Mouse (Mus musculus): ENCODE results near the gene Alx3. TPM values are rescaled to one million over a fixed set of nuclear protein-coding genes. Genes with fewer than 3 reads are reported as not detected.
"Not testable (repeated sequence)": the region's sequence is repeated elsewhere in the genome, so short reads cannot be mapped to it uniquely, and the experiment has no call there.

Gene Alx3
- polyA plus RNA-seq, 1 experiment from 2014 or later = 8.7 TPM

- Histone ChIP-seq H3K27ac (peak within 1 kb of the TSS; percentile 97), H3K27me3 (no peaks in the 10 kb centered on the region), H3K9ac (peak within 1 kb of the TSS; percentile 97), H3K4me1 (peaks cover 26% of the 10 kb centered on the region), H3K4me3 (replicated peaks) (peak within 1 kb of the TSS; percentile 93), H3K9me3 (no peaks in the 10 kb centered on the region), H3K36me3 (replicated peaks) (peaks cover 33% of the 10 kb centered on the region), H3K4me2 (peak within 1 kb of the TSS; percentile 67)
- under 1% methylated on average over 48 of the region's 48 CpGs for WGBS
- peak; percentile 85 for ATAC-seq (ENCODE audit: low FRiP score)
Observed at GRCm38 (mm10) chr3:107630682-107631522, 36.1 kb downstream of the Alx3 start, which contains the start of gene Gm10961. Gene Gm10961, plus strand, starts transcription at chr3:107631322.

GRCm38 (mm10) chr3:107631523-107631958 is 36.7 kb downstream of the Alx3 start, which contains the start of gene Strip1:
Gene Strip1, minus strand, starts transcription at chr3:107631694.
- Histone ChIP-seq H3K9me3 (no peaks in the 10 kb centered on the region), H3K27ac (peak within 1 kb of the TSS; percentile 97), H3K4me3 (replicated peaks) (peak within 1 kb of the TSS; percentile 93), H3K27me3 (no peaks in the 10 kb centered on the region), H3K4me1 (peaks cover 26% of the 10 kb centered on the region), H3K4me2 (peak within 1 kb of the TSS; percentile 67), H3K36me3 (replicated peaks) (peaks cover 26% of the 10 kb centered on the region), H3K9ac (peak within 1 kb of the TSS; percentile 97)
- peak; percentile 98 for ATAC-seq (ENCODE audit: low FRiP score)
- WGBS = under 1% methylated on average over 35 of the region's 35 CpGs

- WGBS = 89% methylated on average over 4 of the region's 4 CpGs
- Histone ChIP-seq H3K36me3 (replicated peaks) (peaks cover 14% of the 10 kb centered on the region), H3K4me1 (peaks cover 26% of the 10 kb centered on the region), H3K4me3 (replicated peaks) (no peak overlapping the region), H3K9ac (no peak overlapping the region), H3K27me3 (no peaks in the 10 kb centered on the region), H3K4me2 (no peak overlapping the region), H3K27ac (no peak overlapping the region), H3K9me3 (no peaks in the 10 kb centered on the region)
- ATAC-seq (ENCODE audit: low FRiP score) = no peak
Observed at GRCm38 (mm10) chr3:107632786-107633185, 38.0 kb downstream of the Alx3 start.

- H3K27ac ChIP-seq = no peak overlapping the region
- 95% methylated on average over 9 of the region's 9 CpGs for WGBS
- no peak overlapping the region for H3K9ac ChIP-seq
Observed at GRCm38 (mm10) chr3:107633906-107634305, 39.1 kb downstream of the Alx3 start.

GRCm38 (mm10) chr3:107635836-107636235 is 41.0 kb downstream of the Alx3 start:
- H3K9ac ChIP-seq = no peak overlapping the region
- H3K36me3 ChIP-seq (replicated peaks) = no peaks in the 10 kb centered on the region
- no peak overlapping the region for H3K4me3 ChIP-seq (replicated peaks)
- no peaks in the 10 kb centered on the region for H3K9me3 ChIP-seq
- H3K27me3 ChIP-seq = no peaks in the 10 kb centered on the region
- H3K27ac ChIP-seq = no peak overlapping the region
- ATAC-seq (ENCODE audit: low FRiP score) = no peak
- peaks cover 5% of the 10 kb centered on the region; the same call in 1 of the 2 replicates for H3K4me1 ChIP-seq
- no peak overlapping the region for H3K4me2 ChIP-seq
- 63% methylated on average over 8 of the region's 8 CpGs for WGBS

More at GRCm38 (mm10) chr3:107633906-107634305, 39.1 kb downstream of the Alx3 start:
- no peak overlapping the region for H3K4me2 ChIP-seq
- H3K4me3 ChIP-seq (replicated peaks) = no peak overlapping the region
- H3K4me1 ChIP-seq = peaks cover 22% of the 10 kb centered on the region
- no peak for ATAC-seq (ENCODE audit: low FRiP score)
- H3K27me3 ChIP-seq = no peaks in the 10 kb centered on the region
- peaks cover 7% of the 10 kb centered on the region; the same call in 1 of the 2 replicates for H3K36me3 ChIP-seq (replicated peaks)
- no peaks in the 10 kb centered on the region for H3K9me3 ChIP-seq

GRCm38 (mm10) chr3:107636236-107636635 is 41.4 kb downstream of the Alx3 start:
- Histone ChIP-seq H3K27me3 (no peaks in the 10 kb centered on the region), H3K4me3 (replicated peaks) (no peak overlapping the region), H3K4me1 (peaks cover 5% of the 10 kb centered on the region; the same call in 1 of the 2 replicates), H3K9ac (no peak overlapping the region), H3K4me2 (no peak overlapping the region), H3K9me3 (no peaks in the 10 kb centered on the region), H3K27ac (no peak overlapping the region), H3K36me3 (replicated peaks) (no peaks in the 10 kb centered on the region)
- no peak for ATAC-seq (ENCODE audit: low FRiP score)
- WGBS = 81% methylated on average over 3 of the region's 3 CpGs

GRCm38 (mm10) chr3:107637606-107638172 is 42.9 kb downstream of the Alx3 start:
- WGBS = 54% methylated on average over 5 of the region's 5 CpGs
- no peak overlapping the region for H3K9ac ChIP-seq
- ATAC-seq (ENCODE audit: low FRiP score) = peak; percentile 33; the same call in 1 of the 2 replicates
- H3K27me3 ChIP-seq = no peaks in the 10 kb centered on the region
- no peaks in the 10 kb centered on the region for H3K4me1 ChIP-seq
- H3K36me3 ChIP-seq (replicated peaks) = no peaks in the 10 kb centered on the region
- no peaks in the 10 kb centered on the region for H3K9me3 ChIP-seq
- H3K27ac ChIP-seq = no peak overlapping the region
- H3K4me2 ChIP-seq = no peak overlapping the region
- H3K4me3 ChIP-seq (replicated peaks) = no peak overlapping the region

GRCm38 (mm10) chr3:107646947-107647346 is 52.1 kb downstream of the Alx3 start:
- Histone ChIP-seq H3K27me3 (no peaks in the 10 kb centered on the region), H3K4me3 (replicated peaks) (no peak overlapping the region), H3K9me3 (no peaks in the 10 kb centered on the region), H3K27ac (no peak overlapping the region), H3K4me2 (no peak overlapping the region), H3K9ac (no peak overlapping the region), H3K36me3 (replicated peaks) (no peaks in the 10 kb centered on the region), H3K4me1 (0 out of 2 replicates have a peak, but pooled peaks cover 3% of the 10 kb centered on the region)
- ATAC-seq (ENCODE audit: low FRiP score) = no peak
- WGBS = 96% methylated on average over 3 of the region's 3 CpGs

GRCm38 (mm10) chr3:107650276-107650675 is 55.4 kb downstream of the Alx3 start:
- not testable (repeated sequence) for H3K36me3 ChIP-seq (replicated peaks); H3K27me3 ChIP-seq; ATAC-seq (ENCODE audit: low FRiP score); H3K27ac ChIP-seq; H3K9ac ChIP-seq; H3K4me3 ChIP-seq (replicated peaks); H3K9me3 ChIP-seq; H3K4me1 ChIP-seq; H3K4me2 ChIP-seq
- 80% methylated on average over 5 of the region's 5 CpGs for WGBS

- 0 out of 2 replicates have a peak, but pooled peaks cover under 1% of the 10 kb centered on the region for H3K4me1 ChIP-seq
- H3K27me3 ChIP-seq = no peaks in the 10 kb centered on the region
- H3K27ac ChIP-seq = no peak overlapping the region
- no peak overlapping the region for H3K4me3 ChIP-seq (replicated peaks)
- WGBS = 95% methylated on average over 3 of the region's 3 CpGs
- no peak overlapping the region for H3K9ac ChIP-seq
- H3K4me2 ChIP-seq = no peak overlapping the region
- ATAC-seq (ENCODE audit: low FRiP score) = no peak
- no peaks in the 10 kb centered on the region for H3K9me3 ChIP-seq
- no peaks in the 10 kb centered on the region; the same call in 1 of the 2 replicates for H3K36me3 ChIP-seq (replicated peaks)
Observed at GRCm38 (mm10) chr3:107652968-107653367, 58.1 kb downstream of the Alx3 start.

GRCm38 (mm10) chr3:107654861-107655260 is 60.0 kb downstream of the Alx3 start:
- no peaks in the 10 kb centered on the region for H3K9me3 ChIP-seq
- no peak for ATAC-seq (ENCODE audit: low FRiP score)
- H3K27ac ChIP-seq = no peak overlapping the region
- no peak overlapping the region for H3K4me3 ChIP-seq (replicated peaks)
- H3K36me3 ChIP-seq (replicated peaks) = peaks cover 11% of the 10 kb centered on the region
- no peaks in the 10 kb centered on the region for H3K4me1 ChIP-seq
- H3K27me3 ChIP-seq = no peaks in the 10 kb centered on the region
- no peak overlapping the region for H3K9ac ChIP-seq
- WGBS = 86% methylated on average over 3 of the region's 3 CpGs
- H3K4me2 ChIP-seq = no peak overlapping the region
